Mouse (Mus musculus) myocyte (in vitro differentiated cells): Measurements from ENCODE around the gene Zfp719. TPM values are rescaled to one million over a fixed set of nuclear protein-coding genes. Genes with fewer than 3 reads are reported as not detected.

ENCODE experiments used
- H3K27me3 ChIP-seq: one replicate; pipeline ENCODE4 v1.6.1; 2011; ENCODE audit not compliant: control insufficient read depth, insufficient read depth, insufficient read length
- H3K36me3 ChIP-seq: one replicate; pipeline ENCODE4 v1.6.1; 2011; ENCODE audit not compliant: control insufficient read depth, insufficient read depth
- H3K4me2 ChIP-seq: one replicate; pipeline ENCODE4 v1.6.1; 2011; ENCODE audit warnings: low read depth, control low read depth
- H3K4me3 ChIP-seq: one replicate; pipeline ENCODE4 v1.5.1; 2011; ENCODE audit warnings: mild to moderate bottlenecking, control low read depth, moderate library complexity
- H3K79me2 ChIP-seq: one replicate; pipeline ENCODE4 v1.6.1; 2011; ENCODE audit not compliant: control insufficient read depth, insufficient read depth
- H3ac ChIP-seq: one replicate; pipeline ENCODE4 v1.6.1; 2011; ENCODE audit not compliant: control insufficient read depth, insufficient read length
- CEBPB ChIP-seq: IDR thresholded peaks from 2 replicates; pipeline ENCODE4 v1.6.1; 2011; ENCODE audit warnings: mild to moderate bottlenecking, moderate library complexity; ENCODE audit not compliant: poor library complexity, insufficient read depth, severe bottlenecking
- E2F4 ChIP-seq: IDR thresholded peaks from one replicate; pipeline ENCODE4 v1.6.1; 2011; ENCODE audit warnings: mild to moderate bottlenecking, control low read depth, moderate library complexity; ENCODE audit not compliant: insufficient read depth
- MAX ChIP-seq: IDR thresholded peaks from one replicate; pipeline ENCODE4 v1.6.1; 2011; ENCODE audit warnings: low read depth, mild to moderate bottlenecking, control low read depth
- MYOD1 ChIP-seq, 3 experiments: IDR thresholded peaks; one replicate each; pipeline ENCODE4 v1.6.1; 2011; ENCODE audit warnings: control low read depth in 2 of 3, low read depth in 2 of 3, mild to moderate bottlenecking in 2 of 3, moderate library complexity in 1 of 3; ENCODE audit not compliant: insufficient read length in 2 of 3, control insufficient read depth in 1 of 3
- MYOG ChIP-seq, 3 experiments: IDR thresholded peaks; one replicate each; pipeline ENCODE4 v1.6.1; 2011; ENCODE audit warnings: control low read depth in 2 of 3, low read depth in 2 of 3, mild to moderate bottlenecking in 2 of 3; ENCODE audit not compliant: insufficient read length in 2 of 3, control insufficient read depth in 1 of 3, insufficient read depth in 1 of 3
- POLR2A ChIP-seq: IDR thresholded peaks from one replicate; pipeline ENCODE4 v1.6.1; 2011; ENCODE audit warnings: low read depth, mild to moderate bottlenecking, control low read depth, moderate library complexity; ENCODE audit not compliant: insufficient read length
- POLR2AphosphoS2 ChIP-seq: IDR thresholded peaks from one replicate; pipeline ENCODE4 v1.6.1; 2011; ENCODE audit warnings: low read depth, control low read depth; ENCODE audit not compliant: insufficient read length
- REST ChIP-seq: IDR thresholded peaks from one replicate; pipeline ENCODE4 v1.6.1; 2011; ENCODE audit warnings: mild to moderate bottlenecking, control low read depth, moderate library complexity; ENCODE audit not compliant: insufficient read depth, insufficient read length
- SRF ChIP-seq: IDR thresholded peaks from one replicate; pipeline ENCODE4 v1.6.1; 2011; ENCODE audit warnings: low read depth; ENCODE audit not compliant: control insufficient read depth, insufficient read length
- TCF12 ChIP-seq: IDR thresholded peaks from one replicate; pipeline ENCODE4 v1.6.1; 2011; ENCODE audit warnings: mild to moderate bottlenecking, control low read depth; ENCODE audit not compliant: poor library complexity, insufficient read depth, severe bottlenecking
- TCF3 ChIP-seq: IDR thresholded peaks from one replicate; pipeline ENCODE4 v1.6.1; 2011; ENCODE audit warnings: low read depth, control low read depth; ENCODE audit not compliant: insufficient read length
- USF1 ChIP-seq: IDR thresholded peaks from one replicate; pipeline ENCODE4 v1.6.1; 2011; ENCODE audit warnings: low read depth, mild to moderate bottlenecking, control low read depth, moderate library complexity
- polyA plus RNA-seq: library from polyadenylated mRNA; unstranded; fragments of >200 nt; fragmentation: generic; extraction: Trizol; gene quantifications from one replicate; pipeline ENCODE4 v1.2.1, GENCODE M21; 2012; ENCODE audit warnings: missing spikeins

The Zfp719 gene
- polyA plus RNA-seq, 1 experiment: 2.8 TPM

- Histone ChIP-seq H3ac (no peak within 1 kb of the TSS), H3K36me3 (no peaks in the 10 kb centered on the region), H3K27me3 (no peaks in the 10 kb centered on the region), H3K4me3 (no peak within 1 kb of the TSS), H3K79me2 (no peaks in the 10 kb centered on the region), H3K4me2 (no peak within 1 kb of the TSS)
- TF ChIP-seq POLR2A (no peak), USF1 (no peak), CEBPB (no peak), MAX (no peak), POLR2AphosphoS2 (no peak), TCF3 (no peak), MYOG (IDR thresholded peaks at IDR 0.05; ENCODE audit: control insufficient read depth in 1 of 3, insufficient read depth in 1 of 3, insufficient read length in 2 of 3, low read depth in 2 of 3) (no peak), TCF12 (no peak), REST (no peak)
Measured at GRCm38 (mm10) chr7:43606896-43607742, 27.7 kb downstream of the Zfp719 start, which contains the start of gene Zfp819. Zfp819 (plus strand) TSS chr7:43607169.

GRCm38 (mm10) chr7:43607743-43608287, 28.4 kb downstream of the Zfp719 start:
- no peak for TF ChIP-seq TCF3
- no peak for TF ChIP-seq TCF12
- no peak for TF ChIP-seq REST
- no peak for TF ChIP-seq USF1
- no peak for TF ChIP-seq SRF
- TF ChIP-seq CEBPB: no peak
- H3K27me3 ChIP-seq: no peaks in the 10 kb centered on the region
- no peak overlapping the region for H3K4me2 ChIP-seq

GRCm38 (mm10) chr7:43608316-43608824, 29.0 kb downstream of the Zfp719 start:
- no peaks in the 10 kb centered on the region for H3K79me2 ChIP-seq
- H3K4me3 ChIP-seq: no peak overlapping the region
- no peaks in the 10 kb centered on the region for H3K27me3 ChIP-seq
- H3ac ChIP-seq: no peak overlapping the region
- H3K36me3 ChIP-seq: no peaks in the 10 kb centered on the region
- TF ChIP-seq CEBPB: no peak
- no peak for TF ChIP-seq SRF
- TF ChIP-seq POLR2AphosphoS2: no peak
- TF ChIP-seq REST: no peak
- TF ChIP-seq E2F4: no peak
- no peak for TF ChIP-seq MYOD1 (IDR thresholded peaks at IDR 0.05; ENCODE audit: control insufficient read depth in 1 of 3, insufficient read length in 2 of 3, low read depth in 2 of 3)
- no peak for TF ChIP-seq TCF3
- TF ChIP-seq TCF12: no peak
- no peak for TF ChIP-seq MAX
- TF ChIP-seq USF1: no peak
- no peak for TF ChIP-seq POLR2A
- TF ChIP-seq MYOG (IDR thresholded peaks at IDR 0.05; ENCODE audit: control insufficient read depth in 1 of 3, insufficient read depth in 1 of 3, insufficient read length in 2 of 3, low read depth in 2 of 3): no peak
- H3K4me2 ChIP-seq: no peak overlapping the region

More at GRCm38 (mm10) chr7:43607743-43608287, 28.4 kb downstream of the Zfp719 start:
- H3K79me2 ChIP-seq: no peaks in the 10 kb centered on the region
- H3ac ChIP-seq: no peak overlapping the region
- H3K36me3 ChIP-seq: no peaks in the 10 kb centered on the region
- H3K4me3 ChIP-seq: no peak overlapping the region

- H3K4me3 ChIP-seq: no peak overlapping the region
- H3K79me2 ChIP-seq: no peaks in the 10 kb centered on the region
- no peak for TF ChIP-seq TCF12
- TF ChIP-seq MYOG (IDR thresholded peaks at IDR 0.05; ENCODE audit: control insufficient read depth in 1 of 3, insufficient read depth in 1 of 3, insufficient read length in 2 of 3, low read depth in 2 of 3): no peak
- TF ChIP-seq E2F4: no peak
- no peak for TF ChIP-seq POLR2AphosphoS2
- TF ChIP-seq REST: no peak
- no peak for TF ChIP-seq MAX
- no peak for TF ChIP-seq POLR2A
- TF ChIP-seq CEBPB: no peak
- no peak for TF ChIP-seq USF1
- TF ChIP-seq MYOD1 (IDR thresholded peaks at IDR 0.05; ENCODE audit: control insufficient read depth in 1 of 3, insufficient read length in 2 of 3, low read depth in 2 of 3): no peak
- TF ChIP-seq SRF: no peak
- TF ChIP-seq TCF3: no peak
- H3K27me3 ChIP-seq: peaks cover 4% of the 10 kb centered on the region
- H3K4me2 ChIP-seq: no peak overlapping the region
- H3ac ChIP-seq: no peak overlapping the region
- no peaks in the 10 kb centered on the region for H3K36me3 ChIP-seq
Measured at GRCm38 (mm10) chr7:43613816-43614551, 34.6 kb downstream of the Zfp719 start.
